Mouse (Mus musculus) embryonic fibroblast, embryonic 13.5 days (primary cell): ENCODE measurements around the gene Dab2ip.

Experiments
- CTCF ChIP-seq: IDR thresholded peaks from 2 replicates; pipeline ENCODE4 v1.5.1; 2011; ENCODE audit warnings: mild to moderate bottlenecking, control low read depth, low read length, moderate library complexity, borderline replicate concordance; ENCODE audit not compliant: insufficient read depth
- POLR2A ChIP-seq: IDR thresholded peaks from 2 replicates; pipeline ENCODE4 v1.6.1; 2011; ENCODE audit warnings: low read depth, mild to moderate bottlenecking, control low read depth, low read length, moderate library complexity

DNA sequence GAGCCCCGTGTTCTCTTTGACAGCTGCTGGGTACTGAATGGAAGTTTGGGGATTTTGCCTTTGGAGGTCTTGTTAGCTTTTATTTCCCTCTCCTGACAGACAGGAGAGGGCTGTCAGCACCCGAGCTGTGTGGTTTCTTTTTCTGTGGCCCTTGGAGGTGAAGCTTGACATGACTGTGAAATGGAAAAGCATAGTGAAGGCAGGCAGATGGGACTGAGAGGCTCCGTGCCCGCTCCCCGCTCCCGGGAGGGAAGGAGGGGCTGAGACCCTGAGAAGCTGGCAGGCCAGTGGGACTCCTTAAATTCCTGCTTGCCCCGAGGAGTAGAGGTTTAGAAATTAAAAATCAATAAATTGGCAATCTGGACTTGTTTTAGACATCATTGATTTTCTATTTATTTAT lies 70.0 kb downstream of the Dab2ip start:
- no peak for TF ChIP-seq CTCF
- TF ChIP-seq POLR2A, result no peak
